Mouse (Mus musculus): ENCODE measurements around the gene Nubpl. TPM values are rescaled to one million over a fixed set of nuclear protein-coding genes. Genes with fewer than 3 reads are reported as not detected.

Gene Nubpl
- polyA plus RNA-seq, 1 experiment from 2014 or later = 10.7 TPM

DNA sequence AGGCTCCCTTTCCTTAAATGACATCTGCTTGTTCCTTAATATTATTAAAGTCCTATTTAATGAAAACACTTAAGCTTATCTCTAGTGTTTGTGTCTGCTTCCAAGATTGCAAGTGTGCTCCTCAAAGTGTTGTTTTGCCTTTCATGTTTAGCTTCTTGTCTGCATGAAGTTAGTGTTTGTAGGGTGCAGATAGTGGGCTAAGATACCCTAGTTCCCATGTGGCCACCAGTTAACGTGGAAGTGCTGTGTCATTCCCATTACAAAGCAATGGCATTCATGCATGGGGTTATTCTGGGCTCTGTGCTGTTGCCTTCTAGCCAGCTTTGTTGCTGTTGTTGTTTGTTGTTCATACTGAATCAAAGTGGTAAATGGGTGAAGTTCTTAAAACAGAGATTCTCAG, 201.1 kb downstream of the Nubpl start:
- H3K9ac ChIP-seq = no peak overlapping the region
- H3K4me2 ChIP-seq = no peak overlapping the region
- H3K4me3 ChIP-seq (replicated peaks) = no peak overlapping the region
- H3K27ac ChIP-seq = no peak overlapping the region
- no peaks in the 10 kb centered on the region for H3K27me3 ChIP-seq (replicated peaks)
- H3K36me3 ChIP-seq = no peaks in the 10 kb centered on the region
- no peaks in the 10 kb centered on the region for H3K9me3 ChIP-seq
- no peaks in the 10 kb centered on the region for H3K4me1 ChIP-seq
- ATAC-seq (ENCODE audit: insufficient read depth, low FRiP score, low read depth) = no peak
- WGBS = 59% methylated on average over 1 of the region's 1 CpGs

- Histone ChIP-seq H3K4me1 (no peaks in the 10 kb centered on the region), H3K9ac (no peak overlapping the region), H3K9me3 (no peaks in the 10 kb centered on the region), H3K4me3 (replicated peaks) (no peak overlapping the region), H3K36me3 (no peaks in the 10 kb centered on the region), H3K27ac (no peak overlapping the region), H3K27me3 (replicated peaks) (no peaks in the 10 kb centered on the region), H3K4me2 (no peak overlapping the region)
- ATAC-seq (ENCODE audit: insufficient read depth, low FRiP score, low read depth) = no peak
- 87% methylated on average over 2 of the region's 2 CpGs for WGBS
These were observed 205.4 kb downstream of the Nubpl start for GRCm38 (mm10) chr12:52302961-52303360.

- 70% methylated on average over 7 of the region's 7 CpGs for WGBS
- H3K36me3 ChIP-seq = no peaks in the 10 kb centered on the region
- H3K27ac ChIP-seq = no peak overlapping the region
- no peaks in the 10 kb centered on the region for H3K27me3 ChIP-seq (replicated peaks)
- no peaks in the 10 kb centered on the region for H3K4me1 ChIP-seq
- no peak overlapping the region for H3K4me3 ChIP-seq (replicated peaks)
- H3K4me2 ChIP-seq = no peak overlapping the region
- H3K9ac ChIP-seq = no peak overlapping the region
- no peak for ATAC-seq (ENCODE audit: insufficient read depth, low FRiP score, low read depth)
- no peaks in the 10 kb centered on the region for H3K9me3 ChIP-seq
These were observed 208.8 kb downstream of the Nubpl start for GRCm38 (mm10) chr12:52306348-52306747.

GRCm38 (mm10) chr12:52307331-52307982, 209.9 kb downstream of the Nubpl start:
- Histone ChIP-seq H3K4me1 (no peaks in the 10 kb centered on the region), H3K4me3 (replicated peaks) (no peak overlapping the region), H3K27me3 (replicated peaks) (no peaks in the 10 kb centered on the region), H3K36me3 (no peaks in the 10 kb centered on the region), H3K9ac (no peak overlapping the region), H3K4me2 (no peak overlapping the region), H3K27ac (no peak overlapping the region), H3K9me3 (no peaks in the 10 kb centered on the region)
- no peak for ATAC-seq (ENCODE audit: insufficient read depth, low FRiP score, low read depth)
- WGBS = 55% methylated on average over 10 of the region's 10 CpGs

DNA sequence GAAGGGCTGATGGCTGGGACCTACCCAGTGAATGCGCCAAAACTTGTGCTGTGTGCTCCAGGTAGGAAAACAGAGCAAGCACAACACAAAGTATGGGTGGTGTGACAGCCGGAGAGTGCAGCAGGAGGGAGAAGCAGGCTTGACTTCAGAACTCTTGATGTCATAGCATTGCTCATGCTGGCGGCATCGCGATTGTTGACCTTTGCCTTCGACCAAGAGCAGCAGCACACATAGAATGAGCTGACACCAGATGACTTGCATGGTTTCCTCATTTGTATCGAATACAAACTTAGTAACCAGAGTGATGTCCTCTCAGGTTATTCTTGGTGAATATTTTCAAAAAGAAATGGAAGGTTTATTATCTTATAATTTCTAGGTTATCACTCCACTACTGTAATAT, 211.1 kb downstream of the Nubpl start:
- H3K36me3 ChIP-seq = no peaks in the 10 kb centered on the region
- 81% methylated on average over 7 of the region's 7 CpGs for WGBS
- no peaks in the 10 kb centered on the region for H3K4me1 ChIP-seq
- no peak overlapping the region for H3K4me3 ChIP-seq (replicated peaks)
- H3K27me3 ChIP-seq (replicated peaks) = no peaks in the 10 kb centered on the region
- no peak for ATAC-seq (ENCODE audit: insufficient read depth, low FRiP score, low read depth)
- H3K27ac ChIP-seq = no peak overlapping the region
- no peak overlapping the region for H3K9ac ChIP-seq
- H3K9me3 ChIP-seq = no peaks in the 10 kb centered on the region
- no peak overlapping the region for H3K4me2 ChIP-seq

GRCm38 (mm10) chr12:52314818-52315217, 217.3 kb downstream of the Nubpl start:
- Histone ChIP-seq H3K4me2 (no peak overlapping the region), H3K4me3 (replicated peaks) (no peak overlapping the region), H3K4me1 (no peaks in the 10 kb centered on the region), H3K9me3 (no peaks in the 10 kb centered on the region), H3K9ac (no peak overlapping the region), H3K36me3 (no peaks in the 10 kb centered on the region), H3K27me3 (replicated peaks) (no peaks in the 10 kb centered on the region), H3K27ac (no peak overlapping the region)
- no peak for ATAC-seq (ENCODE audit: insufficient read depth, low FRiP score, low read depth)
- 90% methylated on average over 3 of the region's 3 CpGs for WGBS

- H3K9ac ChIP-seq = no peak overlapping the region
- no peak overlapping the region for H3K4me2 ChIP-seq
- no peak for ATAC-seq (ENCODE audit: insufficient read depth, low FRiP score, low read depth)
These were observed 220.1 kb downstream of the Nubpl start for GRCm38 (mm10) chr12:52317635-52318034.

GRCm38 (mm10) chr12:52318426-52318825, 220.9 kb downstream of the Nubpl start:
- Histone ChIP-seq H3K27me3 (replicated peaks) (no peaks in the 10 kb centered on the region), H3K9me3 (no peaks in the 10 kb centered on the region), H3K9ac (no peak overlapping the region), H3K4me2 (no peak overlapping the region), H3K4me3 (replicated peaks) (no peak overlapping the region), H3K36me3 (no peaks in the 10 kb centered on the region), H3K4me1 (no peaks in the 10 kb centered on the region), H3K27ac (no peak overlapping the region)
- 78% methylated on average over 9 of the region's 9 CpGs for WGBS
- ATAC-seq (ENCODE audit: insufficient read depth, low FRiP score, low read depth) = no peak

More at GRCm38 (mm10) chr12:52317635-52318034, 220.1 kb downstream of the Nubpl start:
- H3K36me3 ChIP-seq = no peaks in the 10 kb centered on the region
- 67% methylated on average over 6 of the region's 6 CpGs for WGBS
- H3K9me3 ChIP-seq = no peaks in the 10 kb centered on the region
- no peaks in the 10 kb centered on the region for H3K4me1 ChIP-seq
- H3K27ac ChIP-seq = no peak overlapping the region
- no peaks in the 10 kb centered on the region for H3K27me3 ChIP-seq (replicated peaks)
- no peak overlapping the region for H3K4me3 ChIP-seq (replicated peaks)

- Histone ChIP-seq H3K9ac (no peak overlapping the region), H3K4me2 (no peak overlapping the region), H3K4me3 (replicated peaks) (no peak overlapping the region), H3K9me3 (no peaks in the 10 kb centered on the region), H3K27me3 (replicated peaks) (no peaks in the 10 kb centered on the region), H3K27ac (no peak overlapping the region), H3K4me1 (no peaks in the 10 kb centered on the region), H3K36me3 (no peaks in the 10 kb centered on the region)
- ATAC-seq (ENCODE audit: insufficient read depth, low FRiP score, low read depth) = no peak
- WGBS = 85% methylated on average over 6 of the region's 6 CpGs
These were observed 221.6 kb downstream of the Nubpl start for GRCm38 (mm10) chr12:52319156-52319555.

- no peak overlapping the region for H3K9ac ChIP-seq
- 93% methylated on average over 4 of the region's 4 CpGs for WGBS
- no peak for ATAC-seq (ENCODE audit: insufficient read depth, low FRiP score, low read depth)
These were observed 231.0 kb downstream of the Nubpl start for GRCm38 (mm10) chr12:52328488-52328887.

GRCm38 (mm10) chr12:52335142-52335765, 237.7 kb downstream of the Nubpl start:
- ATAC-seq (ENCODE audit: insufficient read depth, low FRiP score, low read depth) = no peak
- no peak overlapping the region for H3K9ac ChIP-seq
- H3K4me1 ChIP-seq = no peaks in the 10 kb centered on the region
- H3K27ac ChIP-seq = no peak overlapping the region
- H3K4me2 ChIP-seq = no peak overlapping the region
- H3K4me3 ChIP-seq (replicated peaks) = no peak overlapping the region
- H3K36me3 ChIP-seq = no peaks in the 10 kb centered on the region
- no peaks in the 10 kb centered on the region for H3K27me3 ChIP-seq (replicated peaks)
- H3K9me3 ChIP-seq = no peaks in the 10 kb centered on the region
- WGBS = 91% methylated on average over 11 of the region's 11 CpGs

More at GRCm38 (mm10) chr12:52328488-52328887, 231.0 kb downstream of the Nubpl start:
- no peaks in the 10 kb centered on the region for H3K9me3 ChIP-seq
- H3K36me3 ChIP-seq = no peaks in the 10 kb centered on the region
- H3K4me3 ChIP-seq (replicated peaks) = no peak overlapping the region
- H3K4me2 ChIP-seq = no peak overlapping the region
- no peaks in the 10 kb centered on the region for H3K27me3 ChIP-seq (replicated peaks)
- no peaks in the 10 kb centered on the region for H3K4me1 ChIP-seq
- no peak overlapping the region for H3K27ac ChIP-seq

DNA sequence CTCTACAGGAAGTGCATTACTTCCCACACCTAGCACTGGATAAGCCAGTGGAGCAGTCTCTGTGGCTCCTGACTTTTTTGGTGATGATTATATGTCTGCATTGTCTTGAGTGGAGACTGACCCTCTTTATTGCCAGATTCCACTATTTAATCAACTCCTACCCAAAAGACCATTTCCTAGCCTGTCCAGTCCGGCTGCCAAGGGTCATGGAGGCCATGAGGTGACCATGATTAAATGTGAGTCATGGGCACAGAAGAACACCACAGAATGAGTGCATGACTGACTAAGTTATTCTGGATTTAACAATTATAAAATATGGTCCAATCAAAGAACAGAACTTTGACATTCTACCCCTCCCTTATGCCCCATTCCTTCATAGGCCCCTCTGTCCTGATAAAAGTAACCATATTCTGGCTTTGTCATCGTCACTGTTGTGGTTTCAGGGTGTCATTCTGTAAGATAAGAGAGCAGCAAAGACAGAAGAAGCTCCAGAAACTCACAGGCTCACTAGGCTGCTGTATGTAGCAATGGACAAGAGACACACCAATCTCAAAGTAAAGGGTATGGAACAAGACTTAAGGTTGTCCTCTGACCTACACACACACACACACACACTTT, 240.7 kb downstream of the Nubpl start:
- Histone ChIP-seq H3K4me3 (replicated peaks) (no peak overlapping the region), H3K9ac (no peak overlapping the region), H3K4me2 (no peak overlapping the region), H3K36me3 (no peaks in the 10 kb centered on the region), H3K27me3 (replicated peaks) (no peaks in the 10 kb centered on the region), H3K4me1 (no peaks in the 10 kb centered on the region), H3K9me3 (no peaks in the 10 kb centered on the region), H3K27ac (no peak overlapping the region)
- no peak for ATAC-seq (ENCODE audit: insufficient read depth, low FRiP score, low read depth)
- WGBS = 76% methylated on average over 2 of the region's 2 CpGs
